Mouse (Mus musculus) CD4-positive, CD25-positive, alpha-beta regulatory T cell (primary cell): ENCODE results near the gene Cyren. TPM values are rescaled to one million over a fixed set of nuclear protein-coding genes. Genes with fewer than 3 reads are reported as not detected.

Experiments used
- polyA plus RNA-seq: library from polyadenylated mRNA; unstranded; fragments of 100-300 nt; shearing (Covaris generic); gene quantifications from one replicate; pipeline ENCODE4 v1.2.1, GENCODE M21; 2017

Cyren gene
- 7.8 TPM for polyA plus RNA-seq

GRCm38 (mm10) chr6:34877509-34878321, at the start of gene Cyren:
Gene Cyren, minus strand, starts transcription at chr6:34878060.

DNA sequence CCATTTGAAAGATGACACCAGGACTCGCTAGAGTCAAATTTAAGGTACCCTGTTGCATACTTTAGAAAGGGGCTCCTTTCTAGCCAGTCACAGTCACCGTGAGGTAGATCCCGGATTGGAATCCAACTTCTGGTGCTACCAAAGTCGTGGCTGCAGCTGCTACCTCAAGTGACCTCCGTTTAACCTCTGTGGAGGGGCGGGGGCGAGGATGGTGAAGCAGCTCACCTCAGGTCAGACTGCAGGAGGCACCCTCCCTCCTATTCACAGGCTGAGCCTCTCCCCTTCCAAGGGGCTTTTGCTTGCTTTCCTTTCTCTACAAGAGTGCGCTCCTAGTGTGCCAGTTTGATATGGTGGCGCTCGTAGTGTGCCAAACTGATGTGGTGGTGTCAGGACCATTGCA, 42.1 kb upstream of the Cyren start, which contains the start of gene Stra8:
Gene Stra8, plus strand, starts transcription at position 208 of the 400 bp plus-strand sequence.

GRCm38 (mm10) chr6:34910371-34911219, 32.7 kb upstream of the Cyren start, which contains the start of gene Wdr91:
Gene Wdr91, minus strand, starts transcription at chr6:34910876.

GRCm38 (mm10) chr6:34862791-34863403, 15.0 kb downstream of the Cyren start, which contains the start of gene Tmem140:
Gene Tmem140, plus strand, starts transcription at chr6:34863146.

Other genes starting within 250 kb of the Cyren start
- gene Agbl3, start 97.6 kb downstream of the Cyren start, polyA plus RNA-seq: 2.1 TPM
- gene Tmem140, start 14.9 kb downstream of the Cyren start, polyA plus RNA-seq: 9.0 TPM
- gene Wdr91, start 32.8 kb upstream of the Cyren start, polyA plus RNA-seq: 23.4 TPM
- gene Stra8, start 42.1 kb upstream of the Cyren start, polyA plus RNA-seq: not detected
- gene Slc23a4, start 110.3 kb upstream of the Cyren start, polyA plus RNA-seq: 1.3 TPM